Mouse (Mus musculus): ENCODE data around the gene Nmrk1. TPM values are rescaled to one million over a fixed set of nuclear protein-coding genes. Genes with fewer than 3 reads are reported as not detected.

Nmrk1 gene
- polyA plus RNA-seq, 1 experiment: 1.5 TPM

DNA sequence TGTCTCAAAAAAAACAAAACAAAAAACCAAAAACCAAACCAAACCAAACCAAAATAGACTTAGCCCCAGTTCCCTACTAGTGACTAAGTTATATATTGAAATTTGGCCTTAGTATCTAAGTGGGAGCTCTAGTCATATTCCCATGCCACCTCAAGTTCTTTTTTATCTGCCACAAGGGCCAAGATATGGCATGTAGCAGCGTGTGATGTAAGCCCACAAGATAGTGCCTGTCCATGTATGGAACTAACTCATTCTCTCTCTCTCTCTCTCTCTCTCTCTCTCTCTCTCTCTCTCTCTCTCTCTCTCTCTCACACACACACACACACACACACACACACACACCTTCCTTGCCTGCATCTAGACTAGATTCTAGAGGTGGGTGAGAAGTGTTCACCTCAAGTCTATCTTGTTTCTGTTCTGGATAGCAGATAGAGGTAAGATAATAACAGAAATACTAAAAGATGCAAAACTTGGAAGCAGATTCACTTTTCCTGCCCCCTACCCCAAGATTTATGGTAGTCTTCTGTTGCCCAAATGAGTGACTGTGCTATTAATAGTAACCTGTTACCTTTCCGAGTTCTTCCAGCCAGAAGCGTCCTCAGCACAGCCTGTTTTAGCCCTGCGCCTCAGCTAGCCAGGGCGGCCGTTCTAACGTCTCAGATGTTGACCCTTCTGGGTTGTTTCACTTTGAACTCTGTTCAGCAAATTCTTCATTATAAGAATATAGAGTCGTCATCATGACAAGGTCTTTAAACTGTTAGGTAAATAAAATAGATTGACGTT is 16.2 kb downstream of the Nmrk1 start:
- Histone ChIP-seq H3K36me3 (replicated peaks; ENCODE audit: low read length) (peaks cover 36% of the 10 kb centered on the region), H3K9me3 (no peaks in the 10 kb centered on the region), H3K4me3 (replicated peaks) (no peak overlapping the region), H3K27me3 (replicated peaks) (no peaks in the 10 kb centered on the region), H3K4me1 (peaks cover 67% of the 10 kb centered on the region)
- TF ChIP-seq FLI1 (IDR thresholded peaks at IDR 0.05; ENCODE audit: low read length) (no peak), GATA1 (IDR thresholded peaks at IDR 0.05; ENCODE audit: borderline replicate concordance, low read length) (no peak)

DNA sequence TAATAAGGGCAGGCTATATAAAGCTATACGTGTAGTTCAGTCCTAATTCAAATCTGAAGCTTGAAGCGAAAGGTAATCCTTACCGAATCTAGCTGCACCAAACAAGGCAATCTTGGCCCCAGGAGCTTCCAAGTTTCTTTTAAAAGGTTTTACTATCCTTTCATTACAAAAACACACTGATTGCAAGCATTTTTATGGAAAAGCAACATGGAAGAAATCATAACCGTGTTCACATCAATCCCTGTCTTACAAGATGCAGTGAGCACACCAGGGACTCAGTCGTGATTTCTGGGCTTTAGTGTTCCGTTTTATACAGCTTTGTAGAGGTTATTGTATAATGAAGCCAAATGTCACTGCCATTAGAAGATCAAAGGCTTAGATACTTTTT is 16.8 kb downstream of the Nmrk1 start:
- Histone ChIP-seq H3K4me1 (peaks cover 69% of the 10 kb centered on the region), H3K27me3 (replicated peaks) (no peaks in the 10 kb centered on the region), H3K36me3 (replicated peaks; ENCODE audit: low read length) (peaks cover 32% of the 10 kb centered on the region), H3K9me3 (no peaks in the 10 kb centered on the region), H3K4me3 (replicated peaks) (no peak overlapping the region)
- no peak for TF ChIP-seq GATA1 (IDR thresholded peaks at IDR 0.05; ENCODE audit: borderline replicate concordance, low read length)
- no peak for TF ChIP-seq FLI1 (IDR thresholded peaks at IDR 0.05; ENCODE audit: low read length)

DNA sequence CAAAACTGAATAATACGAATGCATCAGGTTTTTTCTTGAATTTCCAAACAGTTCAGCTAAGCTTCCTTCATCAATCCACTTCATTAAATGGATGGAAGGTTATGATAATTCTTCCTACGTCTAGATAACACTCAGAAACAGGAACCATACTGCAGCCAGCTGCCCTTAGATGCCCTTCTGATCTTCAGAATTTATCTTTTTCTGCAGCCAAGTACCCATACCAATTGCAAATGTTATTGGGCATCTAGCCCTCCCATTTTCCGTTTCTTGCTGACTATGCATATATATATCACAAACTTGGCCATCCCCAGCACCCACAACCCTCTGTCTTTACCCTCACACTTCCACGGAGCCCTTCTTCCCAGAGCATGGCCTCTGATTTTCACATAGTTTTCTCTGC is 18.2 kb downstream of the Nmrk1 start:
- TF ChIP-seq GATA1 (IDR thresholded peaks at IDR 0.05; ENCODE audit: borderline replicate concordance, low read length) (no peak), FLI1 (IDR thresholded peaks at IDR 0.05; ENCODE audit: low read length) (no peak)
- Histone ChIP-seq H3K4me1 (peaks cover 73% of the 10 kb centered on the region), H3K4me3 (replicated peaks) (no peak overlapping the region), H3K27me3 (replicated peaks) (no peaks in the 10 kb centered on the region), H3K36me3 (replicated peaks; ENCODE audit: low read length) (peaks cover 21% of the 10 kb centered on the region), H3K9me3 (no peaks in the 10 kb centered on the region)

DNA sequence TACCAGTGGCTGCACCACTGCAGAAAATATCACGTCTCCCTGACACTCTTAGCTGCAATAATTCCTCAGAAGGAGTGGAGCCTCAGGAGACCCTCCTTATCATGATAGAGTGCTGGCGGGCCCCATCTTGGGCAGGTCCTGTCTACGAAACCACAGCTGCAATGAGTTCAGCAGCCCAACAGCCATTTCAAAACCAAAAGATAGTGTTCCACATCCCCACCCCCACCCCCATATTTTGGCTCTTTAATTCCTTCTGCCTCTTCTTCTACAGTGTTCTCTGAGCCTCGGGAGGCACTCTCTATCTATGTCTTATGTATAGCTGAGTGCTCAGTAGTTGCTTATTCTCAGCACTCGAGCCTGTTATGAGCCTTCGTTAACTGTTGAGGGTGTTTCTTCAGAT is 18.7 kb downstream of the Nmrk1 start:
- TF ChIP-seq FLI1 (IDR thresholded peaks at IDR 0.05; ENCODE audit: low read length): no peak
- TF ChIP-seq GATA1 (IDR thresholded peaks at IDR 0.05; ENCODE audit: borderline replicate concordance, low read length): no peak
- H3K4me1 ChIP-seq: peaks cover 78% of the 10 kb centered on the region
- H3K9me3 ChIP-seq: no peaks in the 10 kb centered on the region
- H3K36me3 ChIP-seq (replicated peaks; ENCODE audit: low read length): peaks cover 16% of the 10 kb centered on the region
- H3K4me3 ChIP-seq (replicated peaks): no peak overlapping the region
- H3K27me3 ChIP-seq (replicated peaks): no peaks in the 10 kb centered on the region

DNA sequence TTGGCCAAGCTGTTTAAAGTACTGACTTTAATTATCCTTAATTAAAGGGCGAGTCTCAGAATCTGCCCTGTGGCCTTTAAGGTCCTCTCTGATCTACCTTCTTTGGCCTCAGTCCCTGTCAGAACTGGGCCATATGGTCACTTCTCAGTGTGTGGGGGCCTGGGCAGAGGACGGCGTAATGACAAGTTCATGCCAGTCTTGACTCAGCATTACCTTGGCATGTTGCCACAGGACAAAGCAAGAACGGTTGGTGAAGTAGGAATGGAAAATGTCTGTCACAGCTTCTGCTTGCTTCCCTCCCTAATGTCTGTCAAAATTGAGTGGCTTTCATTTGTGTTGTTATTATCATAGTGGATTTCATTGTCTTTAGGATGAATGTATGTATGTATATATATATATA is 20.8 kb downstream of the Nmrk1 start:
- Histone ChIP-seq H3K4me3 (replicated peaks) (no peak overlapping the region), H3K36me3 (replicated peaks; ENCODE audit: low read length) (peaks cover 11% of the 10 kb centered on the region), H3K4me1 (peaks cover 60% of the 10 kb centered on the region), H3K27me3 (replicated peaks) (no peaks in the 10 kb centered on the region), H3K9me3 (no peaks in the 10 kb centered on the region)
- no peak for TF ChIP-seq FLI1 (IDR thresholded peaks at IDR 0.05; ENCODE audit: low read length)
- no peak for TF ChIP-seq GATA1 (IDR thresholded peaks at IDR 0.05; ENCODE audit: borderline replicate concordance, low read length)

DNA sequence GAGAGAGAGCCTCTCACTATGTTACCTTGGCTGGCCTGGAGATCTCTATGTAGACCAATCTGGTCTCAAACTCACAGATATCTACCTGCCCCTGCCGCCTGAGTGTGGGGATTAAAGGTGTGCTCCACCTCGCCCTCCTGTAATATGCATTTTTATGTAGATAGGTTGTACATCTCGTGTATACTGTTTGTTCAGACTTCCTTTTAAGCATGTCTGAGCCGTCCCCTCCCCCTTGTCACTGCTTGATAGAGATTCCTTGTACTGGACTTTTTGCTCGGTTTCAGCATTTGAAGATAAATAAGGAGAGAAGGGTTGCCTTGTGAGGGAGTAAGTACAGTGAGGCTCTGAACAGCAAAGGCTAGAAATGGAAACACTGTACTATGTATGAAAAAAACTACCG is 21.3 kb downstream of the Nmrk1 start:
- Histone ChIP-seq H3K4me1 (peaks cover 55% of the 10 kb centered on the region), H3K9me3 (no peaks in the 10 kb centered on the region), H3K27me3 (replicated peaks) (no peaks in the 10 kb centered on the region), H3K36me3 (replicated peaks; ENCODE audit: low read length) (peaks cover 11% of the 10 kb centered on the region), H3K4me3 (replicated peaks) (no peak overlapping the region)
- TF ChIP-seq FLI1 (IDR thresholded peaks at IDR 0.05; ENCODE audit: low read length) (no peak), GATA1 (IDR thresholded peaks at IDR 0.05; ENCODE audit: borderline replicate concordance, low read length) (no peak)

DNA sequence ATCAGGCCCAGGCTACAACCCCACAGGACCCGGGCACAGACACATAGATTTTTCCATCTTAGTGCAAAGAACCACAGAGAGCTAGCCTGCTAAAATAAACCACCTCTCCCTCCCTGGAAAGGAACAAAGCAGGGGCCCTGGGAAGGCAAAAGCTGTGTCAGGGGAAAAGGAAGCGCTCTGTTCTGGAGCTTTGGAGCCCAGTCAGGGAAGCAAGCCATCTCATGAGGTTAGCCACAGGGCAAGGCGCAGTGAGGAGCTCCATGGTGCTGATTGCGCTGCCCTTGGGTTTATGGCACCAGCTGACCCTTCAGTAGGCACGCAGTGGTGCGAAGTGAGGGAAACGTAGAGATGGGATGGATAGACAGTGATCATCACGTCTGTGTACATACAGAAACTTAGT is 22.6 kb downstream of the Nmrk1 start:
- no peaks in the 10 kb centered on the region for H3K9me3 ChIP-seq
- H3K4me1 ChIP-seq: peaks cover 60% of the 10 kb centered on the region
- peaks cover 11% of the 10 kb centered on the region for H3K36me3 ChIP-seq (replicated peaks; ENCODE audit: low read length)
- H3K27me3 ChIP-seq (replicated peaks): no peaks in the 10 kb centered on the region
- peak overlapping the region; percentile 59 for H3K4me3 ChIP-seq (replicated peaks)
- TF ChIP-seq GATA1 (IDR thresholded peaks at IDR 0.05; ENCODE audit: borderline replicate concordance, low read length) (no peak), FLI1 (IDR thresholded peaks at IDR 0.05; ENCODE audit: low read length) (no peak)

DNA sequence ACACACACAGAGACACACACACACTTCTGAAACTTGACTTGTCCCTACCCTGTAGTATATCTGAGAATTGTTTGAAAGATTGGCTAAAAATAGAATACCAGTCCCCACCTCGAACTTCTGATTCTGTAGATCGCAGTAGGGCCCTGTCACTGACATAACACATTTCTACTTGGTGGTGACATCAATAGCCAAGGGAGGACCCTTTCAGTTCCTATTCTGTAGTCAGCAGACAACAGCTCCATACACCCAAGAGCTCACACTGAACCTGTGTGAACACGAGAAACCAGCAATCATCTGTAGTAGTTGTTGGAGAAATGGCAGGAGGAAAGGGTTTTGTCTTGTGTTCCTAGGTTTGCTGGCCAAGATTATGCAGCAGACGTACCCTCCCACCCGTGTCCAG is 23.2 kb downstream of the Nmrk1 start:
- peaks cover 62% of the 10 kb centered on the region for H3K4me1 ChIP-seq
- peaks cover 11% of the 10 kb centered on the region for H3K36me3 ChIP-seq (replicated peaks; ENCODE audit: low read length)
- no peaks in the 10 kb centered on the region for H3K9me3 ChIP-seq
- no peak for TF ChIP-seq FLI1 (IDR thresholded peaks at IDR 0.05; ENCODE audit: low read length)
- TF ChIP-seq GATA1 (IDR thresholded peaks at IDR 0.05; ENCODE audit: borderline replicate concordance, low read length): no peak
- no peaks in the 10 kb centered on the region for H3K27me3 ChIP-seq (replicated peaks)
- no peak overlapping the region for H3K4me3 ChIP-seq (replicated peaks)

DNA sequence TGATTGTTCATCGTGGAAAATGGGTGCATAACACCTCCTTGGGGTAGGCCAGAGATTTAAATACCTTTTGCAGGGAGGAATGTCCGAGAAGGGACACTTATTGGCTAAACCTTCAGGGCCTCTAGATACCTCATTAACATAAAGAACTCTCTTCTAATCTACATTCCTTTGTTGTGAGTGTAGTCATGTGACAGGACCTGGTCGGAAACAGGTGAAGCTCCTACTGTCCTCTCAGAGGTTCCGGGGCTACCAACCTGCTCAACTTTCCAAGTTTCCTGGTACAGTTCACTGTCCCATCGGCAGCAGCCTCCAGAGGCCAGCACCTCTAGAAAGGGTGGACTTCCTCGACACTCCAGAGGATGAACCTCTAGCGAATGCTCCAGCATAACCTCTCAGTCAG is 24.2 kb downstream of the Nmrk1 start:
- Histone ChIP-seq H3K27me3 (replicated peaks) (no peaks in the 10 kb centered on the region), H3K36me3 (replicated peaks; ENCODE audit: low read length) (peaks cover 8% of the 10 kb centered on the region), H3K4me3 (replicated peaks) (no peak overlapping the region), H3K4me1 (peaks cover 56% of the 10 kb centered on the region), H3K9me3 (no peaks in the 10 kb centered on the region)
- no peak for TF ChIP-seq GATA1 (IDR thresholded peaks at IDR 0.05; ENCODE audit: borderline replicate concordance, low read length)
- no peak for TF ChIP-seq FLI1 (IDR thresholded peaks at IDR 0.05; ENCODE audit: low read length)

DNA sequence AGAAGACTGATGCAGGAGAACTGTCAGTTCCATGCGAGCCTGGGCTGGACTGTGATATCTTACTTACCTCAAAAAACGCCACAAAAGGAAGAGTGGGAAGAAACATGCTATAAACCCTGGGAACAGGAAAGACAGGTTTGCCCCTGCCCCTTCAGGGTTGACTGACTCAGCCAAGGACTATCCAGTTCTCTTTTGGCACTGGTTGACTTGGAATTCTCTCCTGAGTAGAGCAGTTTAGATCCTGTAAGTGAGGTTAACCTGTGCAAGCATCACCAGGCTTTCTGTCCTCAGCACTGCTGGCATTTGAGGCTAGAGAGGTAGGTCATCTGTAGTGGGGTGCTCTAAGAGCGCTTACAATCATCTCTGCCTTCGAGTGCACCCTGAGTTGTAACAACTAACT is 26.7 kb downstream of the Nmrk1 start:
- H3K36me3 ChIP-seq (replicated peaks; ENCODE audit: low read length): peaks cover 2% of the 10 kb centered on the region
- no peak for TF ChIP-seq GATA1 (IDR thresholded peaks at IDR 0.05; ENCODE audit: borderline replicate concordance, low read length)
- H3K4me1 ChIP-seq: peaks cover 56% of the 10 kb centered on the region
- H3K9me3 ChIP-seq: no peaks in the 10 kb centered on the region
- H3K27me3 ChIP-seq (replicated peaks): no peaks in the 10 kb centered on the region
- no peak overlapping the region for H3K4me3 ChIP-seq (replicated peaks)
